Mouse (Mus musculus): ENCODE measurements around the gene Eml3. TPM values are rescaled to one million over a fixed set of nuclear protein-coding genes. Genes with fewer than 3 reads are reported as not detected.
A peak's percentile ranks its signal among the peaks of the same experiment; 100 is the strongest.
"Not testable (repeated sequence)": the region's sequence is repeated elsewhere in the genome, so short reads cannot be mapped to it uniquely, and the experiment has no call there.

The Eml3 gene
- total and polyA plus RNA-seq, 2 experiments = 7.4 to 26.2 TPM

GRCm38 (mm10) chr19:8965771-8966170 lies 36.4 kb downstream of the Eml3 start:
- DNase-seq (ENCODE audit: extremely low read depth, low read depth, low spot score) = no peak
- peaks cover 11% of the 10 kb centered on the region for H3K4me1 ChIP-seq (ENCODE audit: control insufficient read depth, insufficient read depth, low read length)
- H3K36me3 ChIP-seq (ENCODE audit: control insufficient read depth, insufficient read depth, low read length) = peaks cover 40% of the 10 kb centered on the region
- peak overlapping the region; percentile 54 for H3K9ac ChIP-seq (ENCODE audit: low read depth, low read length)
- H3K79me2 ChIP-seq (ENCODE audit: control insufficient read depth, insufficient read depth, low read length) = peaks cover 8% of the 10 kb centered on the region; the same call in 1 of the 2 replicates
- peak overlapping the region; percentile 78 for H3K27ac ChIP-seq (replicated peaks; ENCODE audit: insufficient read depth, low read depth, low read length)
- peak overlapping the region; percentile 63; the same call in 1 of the 2 replicates for H3K4me3 ChIP-seq (ENCODE audit: insufficient read depth, low read depth, low read length)
- 45% methylated on average over 8 of the region's 8 CpGs for WGBS
- H3K27me3 ChIP-seq (ENCODE audit: control insufficient read depth, insufficient read depth, low read length) = no peaks in the 10 kb centered on the region
- TF ChIP-seq CTCF (IDR thresholded peaks at IDR 0.05; ENCODE audit: low read depth, low read length) = no peak
- TF ChIP-seq POLR2A (IDR thresholded peaks at IDR 0.05; ENCODE audit: extremely low read depth, insufficient read depth, low read length) = no peak

- Histone ChIP-seq H3K4me3 (ENCODE audit: insufficient read depth, low read depth, low read length) (peak overlapping the region; percentile 63), H3K9ac (ENCODE audit: low read depth, low read length) (peak overlapping the region; percentile 74), H3K27me3 (ENCODE audit: control insufficient read depth, insufficient read depth, low read length) (no peaks in the 10 kb centered on the region), H3K36me3 (ENCODE audit: control insufficient read depth, insufficient read depth, low read length) (peaks cover 43% of the 10 kb centered on the region), H3K4me1 (ENCODE audit: control insufficient read depth, insufficient read depth, low read length) (peaks cover 11% of the 10 kb centered on the region), H3K27ac (replicated peaks; ENCODE audit: insufficient read depth, low read depth, low read length) (peak overlapping the region; percentile 78), H3K79me2 (ENCODE audit: control insufficient read depth, insufficient read depth, low read length) (peaks cover 8% of the 10 kb centered on the region; the same call in 1 of the 2 replicates)
- peak; percentile 71 for DNase-seq (ENCODE audit: extremely low read depth, low read depth, low spot score)
- 7% methylated on average over 5 of the region's 5 CpGs for WGBS
- TF ChIP-seq POLR2A (IDR thresholded peaks at IDR 0.05; ENCODE audit: extremely low read depth, insufficient read depth, low read length) (no peak), CTCF (IDR thresholded peaks at IDR 0.05; ENCODE audit: low read depth, low read length) (no peak)
Measured at GRCm38 (mm10) chr19:8966198-8966589, 36.8 kb downstream of the Eml3 start.

GRCm38 (mm10) chr19:8966590-8967372 lies 37.4 kb downstream of the Eml3 start, which contains the start of gene Eef1g:
TSS of gene Eef1g (plus strand) at chr19:8967041.
- Histone ChIP-seq H3K79me2 (ENCODE audit: control insufficient read depth, insufficient read depth, low read length) (peaks cover 8% of the 10 kb centered on the region; the same call in 1 of the 2 replicates), H3K4me1 (ENCODE audit: control insufficient read depth, insufficient read depth, low read length) (peaks cover 11% of the 10 kb centered on the region), H3K36me3 (ENCODE audit: control insufficient read depth, insufficient read depth, low read length) (peaks cover 44% of the 10 kb centered on the region), H3K4me3 (ENCODE audit: insufficient read depth, low read depth, low read length) (peak within 1 kb of the TSS; percentile 74), H3K9ac (ENCODE audit: low read depth, low read length) (peak within 1 kb of the TSS; percentile 89), H3K27ac (replicated peaks; ENCODE audit: insufficient read depth, low read depth, low read length) (peak within 1 kb of the TSS; percentile 78), H3K27me3 (ENCODE audit: control insufficient read depth, insufficient read depth, low read length) (no peaks in the 10 kb centered on the region)
- DNase-seq (ENCODE audit: extremely low read depth, low read depth, low spot score) = peak; percentile 97
- under 1% methylated on average over 52 of the region's 52 CpGs for WGBS
- no peak for TF ChIP-seq CTCF (IDR thresholded peaks at IDR 0.05; ENCODE audit: low read depth, low read length)
- TF ChIP-seq POLR2A (IDR thresholded peaks at IDR 0.05; ENCODE audit: extremely low read depth, insufficient read depth, low read length) = 0 out of 2 replicates have a peak, but pooled peaks have one; percentile 49

DNA sequence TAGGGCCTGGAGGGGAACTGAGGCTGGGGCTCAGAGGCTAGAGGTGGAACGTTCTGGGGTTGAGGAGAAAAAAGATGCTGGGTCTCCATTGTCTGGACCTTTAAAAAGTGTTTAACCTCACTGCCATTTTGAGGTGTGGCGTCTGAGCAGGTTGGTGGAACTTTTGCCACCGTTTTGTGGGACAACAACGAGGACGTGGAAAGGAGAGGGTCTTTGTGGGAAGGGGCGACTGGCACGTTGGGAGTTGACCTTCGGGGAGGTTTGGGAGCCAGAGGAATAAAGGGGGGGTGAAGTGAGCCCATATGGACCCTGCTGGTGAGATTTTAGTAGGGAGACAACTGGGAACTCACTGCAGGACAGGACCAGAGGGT lies 38.0 kb downstream of the Eml3 start:
- H3K4me3 ChIP-seq (ENCODE audit: insufficient read depth, low read depth, low read length) = peak overlapping the region; percentile 74
- H3K36me3 ChIP-seq (ENCODE audit: control insufficient read depth, insufficient read depth, low read length) = peaks cover 48% of the 10 kb centered on the region
- peaks cover 8% of the 10 kb centered on the region; the same call in 1 of the 2 replicates for H3K79me2 ChIP-seq (ENCODE audit: control insufficient read depth, insufficient read depth, low read length)
- peak overlapping the region; percentile 40 for H3K27ac ChIP-seq (replicated peaks; ENCODE audit: insufficient read depth, low read depth, low read length)
- DNase-seq (ENCODE audit: extremely low read depth, low read depth, low spot score) = no peak
- peaks cover 16% of the 10 kb centered on the region for H3K4me1 ChIP-seq (ENCODE audit: control insufficient read depth, insufficient read depth, low read length)
- TF ChIP-seq POLR2A (IDR thresholded peaks at IDR 0.05; ENCODE audit: extremely low read depth, insufficient read depth, low read length) = no peak
- TF ChIP-seq CTCF (IDR thresholded peaks at IDR 0.05; ENCODE audit: low read depth, low read length) = no peak
- no peaks in the 10 kb centered on the region for H3K27me3 ChIP-seq (ENCODE audit: control insufficient read depth, insufficient read depth, low read length)
- WGBS = under 1% methylated on average over 8 of the region's 8 CpGs
- H3K9ac ChIP-seq (ENCODE audit: low read depth, low read length) = peak overlapping the region; percentile 89

DNA sequence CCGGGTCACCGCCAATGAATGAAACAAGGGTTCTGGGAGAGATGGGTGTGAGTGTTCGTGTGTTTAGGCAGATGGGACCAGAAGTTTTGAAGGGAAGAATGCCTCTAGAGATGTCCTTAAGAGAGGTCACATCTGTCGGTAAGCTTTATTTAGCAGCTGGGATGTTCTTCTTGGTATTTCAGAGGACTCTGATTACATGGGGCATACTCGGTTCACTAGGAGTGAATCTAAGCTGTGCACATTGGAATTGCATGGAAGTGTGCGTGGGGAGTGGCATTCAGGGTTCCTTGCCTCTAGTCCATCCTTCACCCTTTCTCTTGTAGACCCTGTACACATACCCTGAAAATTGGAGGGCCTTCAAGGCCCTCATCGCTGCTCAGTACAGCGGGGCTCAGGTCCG lies 38.5 kb downstream of the Eml3 start:
- peak overlapping the region; percentile 74 for H3K4me3 ChIP-seq (ENCODE audit: insufficient read depth, low read depth, low read length)
- peaks cover 8% of the 10 kb centered on the region; the same call in 1 of the 2 replicates for H3K79me2 ChIP-seq (ENCODE audit: control insufficient read depth, insufficient read depth, low read length)
- TF ChIP-seq POLR2A (IDR thresholded peaks at IDR 0.05; ENCODE audit: extremely low read depth, insufficient read depth, low read length) (no peak), CTCF (IDR thresholded peaks at IDR 0.05; ENCODE audit: low read depth, low read length) (no peak)
- 9% methylated on average over 9 of the region's 9 CpGs for WGBS
- H3K9ac ChIP-seq (ENCODE audit: low read depth, low read length) = peak overlapping the region; percentile 89
- DNase-seq (ENCODE audit: extremely low read depth, low read depth, low spot score) = no peak
- peaks cover 16% of the 10 kb centered on the region for H3K4me1 ChIP-seq (ENCODE audit: control insufficient read depth, insufficient read depth, low read length)
- no peaks in the 10 kb centered on the region for H3K27me3 ChIP-seq (ENCODE audit: control insufficient read depth, insufficient read depth, low read length)
- H3K27ac ChIP-seq (replicated peaks; ENCODE audit: insufficient read depth, low read depth, low read length) = no peak overlapping the region
- peaks cover 49% of the 10 kb centered on the region for H3K36me3 ChIP-seq (ENCODE audit: control insufficient read depth, insufficient read depth, low read length)

GRCm38 (mm10) chr19:8972491-8972890 lies 43.1 kb downstream of the Eml3 start:
- H3K27me3 ChIP-seq (ENCODE audit: control insufficient read depth, insufficient read depth, low read length); H3K9ac ChIP-seq (ENCODE audit: low read depth, low read length); H3K79me2 ChIP-seq (ENCODE audit: control insufficient read depth, insufficient read depth, low read length); H3K4me1 ChIP-seq (ENCODE audit: control insufficient read depth, insufficient read depth, low read length); H3K27ac ChIP-seq (replicated peaks; ENCODE audit: insufficient read depth, low read depth, low read length); H3K4me3 ChIP-seq (ENCODE audit: insufficient read depth, low read depth, low read length): not testable (repeated sequence)
- peaks cover 63% of the 10 kb centered on the region for H3K36me3 ChIP-seq (ENCODE audit: control insufficient read depth, insufficient read depth, low read length)
- 47% methylated on average over 8 of the region's 8 CpGs for WGBS
- peak; percentile 63 for DNase-seq (ENCODE audit: extremely low read depth, low read depth, low spot score)

Data from liver, adult 2 months (tissue).